Comparison of ENCODE assay signal across 8 mouse cellular contexts in genomic region chr4:155944271-155944670, GRCm38 (mm10). TPM values are rescaled to one million over a fixed set of nuclear protein-coding genes. Genes with fewer than 3 reads are reported as not detected.
DNase-seq lines count a peak whose midpoint lies in the region; ATAC-seq and TF ChIP-seq lines count a peak whose summit lies in the region.

No protein-coding gene starts in this region.

- H3K4me3 ChIP-seq in E14TG2a.4 (replicated peaks; ENCODE audit: low read length) = peak overlapping the region; percentile 96
- peak overlapping the region; percentile 98 for H3K4me3 ChIP-seq in forebrain, embryonic 15.5 days
- H3K4me3 ChIP-seq in limb, embryonic 10.5 days = peak overlapping the region; percentile 99

- TF ChIP-seq CTCF in E14TG2a.4 (conservative IDR thresholded peaks at IDR 0.05; ENCODE audit: low read length) = no peak

- peak overlapping the region; percentile 95 for H3K4me2 ChIP-seq in forebrain, embryonic 15.5 days (replicated peaks)

- WGBS in forebrain, embryonic 15.5 days = under 1% methylated on average over 17 of the region's 17 CpGs
- WGBS in limb, embryonic 10.5 days = 1% methylated on average over 17 of the region's 17 CpGs

- H3K27me3 ChIP-seq in E14TG2a.4 (ENCODE audit: insufficient read depth, low read length) = no peaks in the 10 kb centered on the region
- H3K27me3 ChIP-seq in forebrain, embryonic 15.5 days = no peaks in the 10 kb centered on the region
- H3K27me3 ChIP-seq in limb, embryonic 10.5 days (ENCODE audit: low read depth, poor library complexity, severe bottlenecking) = no peaks in the 10 kb centered on the region

- H3K36me3 ChIP-seq in E14TG2a.4 (ENCODE audit: insufficient read depth, low read length) = peaks cover 34% of the 10 kb centered on the region
- peaks cover 21% of the 10 kb centered on the region for H3K36me3 ChIP-seq in forebrain, embryonic 15.5 days
- peaks cover 36% of the 10 kb centered on the region for H3K36me3 ChIP-seq in limb, embryonic 10.5 days

- DNase-seq in adrenal gland, postnatal 10 days = peak; percentile 27
- DNase-seq in adrenal gland, postnatal 25 days = no peak
- peak; percentile 34 for DNase-seq in limb, embryonic 10.5 days (ENCODE audit: low spot score)
- DNase-seq in thymus, postnatal 10 days (ENCODE audit: low spot score in 2 of 2) = no peak
- no peak for DNase-seq in frontal cortex, postnatal 36 days (ENCODE audit: low spot score in 2 of 2)

- peak; percentile 23; the same call in 1 of the 2 replicates for ATAC-seq in forebrain, embryonic 15.5 days (replicated peaks)
- peak; percentile 48; the same call in 1 of the 2 replicates for ATAC-seq in monocyte, adult 5-6 weeks (replicated peaks; ENCODE audit: insufficient number of reproducible peaks, low FRiP score, low TSS enrichment, poor library complexity, severe bottlenecking)

- H3K4me1 ChIP-seq in E14TG2a.4 (replicated peaks; ENCODE audit: low read depth, low read length) = peaks cover 46% of the 10 kb centered on the region
- H3K4me1 ChIP-seq in forebrain, embryonic 15.5 days = peaks cover 34% of the 10 kb centered on the region
- H3K4me1 ChIP-seq in limb, embryonic 10.5 days = peaks cover 16% of the 10 kb centered on the region

- H3K9me3 ChIP-seq in E14TG2a.4 (ENCODE audit: low read length) = no peaks in the 10 kb centered on the region
- H3K9me3 ChIP-seq in forebrain, embryonic 15.5 days = no peaks in the 10 kb centered on the region
- no peaks in the 10 kb centered on the region for H3K9me3 ChIP-seq in limb, embryonic 10.5 days (replicated peaks)

- 0 out of 2 replicates have a peak overlapping the region, but pooled peaks have one; percentile 76 for H3K27ac ChIP-seq in forebrain, embryonic 15.5 days (replicated peaks)
- H3K27ac ChIP-seq in limb, embryonic 10.5 days = peak overlapping the region; percentile 95

- peak overlapping the region; percentile 91 for H3K9ac ChIP-seq in forebrain, embryonic 15.5 days (replicated peaks)

RNA-seq across cellular contexts. Expression of gene Ube2j2, which starts 0.6 kb away (rescaled TPM):
- total RNA-seq in adrenal gland, postnatal 10 days (2021) = 10 to 100 TPM; 72.3 to 73.4 TPM
- total RNA-seq in adrenal gland, postnatal 25 days (2021) = 71.7 and 76.6 TPM in 2 replicates
- 123 and 127 TPM in 2 replicates for polyA plus RNA-seq in forebrain, embryonic 15.5 days (2015; fragmentation: Nextera tagmentation; extraction: Ambion mirVana)
- 163 and 168 TPM in 2 replicates for polyA plus RNA-seq in limb, embryonic 10.5 days (2016; fragmentation: Nextera tagmentation; extraction: Ambion mirVana)
- total RNA-seq in monocyte, adult 5-6 weeks (2017) = 79.0 to 128 TPM (median 101 TPM) in 3 replicates

RNA-seq across cellular contexts. Expression of gene C1qtnf12, which starts 17.8 kb away (rescaled TPM):
- 100 to 1,000 TPM; 117 to 132 TPM for total RNA-seq in adrenal gland, postnatal 10 days (2021)
- 70.6 and 77.9 TPM in 2 replicates for total RNA-seq in adrenal gland, postnatal 25 days (2021)
- 7.4 and 9.0 TPM in 2 replicates for polyA plus RNA-seq in forebrain, embryonic 15.5 days (2015; fragmentation: Nextera tagmentation; extraction: Ambion mirVana)
- 23.4 and 24.5 TPM in 2 replicates for polyA plus RNA-seq in limb, embryonic 10.5 days (2016; fragmentation: Nextera tagmentation; extraction: Ambion mirVana)
- 0.85 to 1.4 TPM in 2 of 3 replicates, not detected in the other for total RNA-seq in monocyte, adult 5-6 weeks (2017)

RNA-seq across cellular contexts. Expression of gene B3galt6, which starts 48.2 kb away (rescaled TPM):
- total RNA-seq in adrenal gland, postnatal 10 days (2021) = 1 to 10 TPM; 5.7 to 6.1 TPM
- 6.6 and 9.7 TPM in 2 replicates for total RNA-seq in adrenal gland, postnatal 25 days (2021)
- polyA plus RNA-seq in forebrain, embryonic 15.5 days (2015; fragmentation: Nextera tagmentation; extraction: Ambion mirVana) = 27.8 and 30.2 TPM in 2 replicates
- polyA plus RNA-seq in limb, embryonic 10.5 days (2016; fragmentation: Nextera tagmentation; extraction: Ambion mirVana) = 13.3 and 14.8 TPM in 2 replicates
- 2.8 to 3.5 TPM (median 3.1 TPM) in 3 replicates for total RNA-seq in monocyte, adult 5-6 weeks (2017)

RNA-seq across cellular contexts. Expression of gene Sdf4, which starts 48.4 kb away (rescaled TPM):
- 100 to 1,000 TPM; 184 to 191 TPM for total RNA-seq in adrenal gland, postnatal 10 days (2021)
- 248 and 275 TPM in 2 replicates for total RNA-seq in adrenal gland, postnatal 25 days (2021)
- polyA plus RNA-seq in forebrain, embryonic 15.5 days (2015; fragmentation: Nextera tagmentation; extraction: Ambion mirVana) = 114 and 117 TPM in 2 replicates
- polyA plus RNA-seq in limb, embryonic 10.5 days (2016; fragmentation: Nextera tagmentation; extraction: Ambion mirVana) = 143 and 149 TPM in 2 replicates
- 300 to 351 TPM (median 344 TPM) in 3 replicates for total RNA-seq in monocyte, adult 5-6 weeks (2017)

RNA-seq across cellular contexts. Expression of gene Acap3, which starts 52.6 kb away (rescaled TPM):
- total RNA-seq in adrenal gland, postnatal 10 days (2021) = 10 to 100 TPM; 16.9 to 29.4 TPM
- 23.6 and 27.1 TPM in 2 replicates for total RNA-seq in adrenal gland, postnatal 25 days (2021)
- polyA plus RNA-seq in forebrain, embryonic 15.5 days (2015; fragmentation: Nextera tagmentation; extraction: Ambion mirVana) = 82.2 and 84.5 TPM in 2 replicates
- polyA plus RNA-seq in limb, embryonic 10.5 days (2016; fragmentation: Nextera tagmentation; extraction: Ambion mirVana) = 20.9 and 25.3 TPM in 2 replicates
- 17.2 to 19.3 TPM (median 17.3 TPM) in 3 replicates for total RNA-seq in monocyte, adult 5-6 weeks (2017)

Comparison
In these comparisons a context has a peak if more than half of its experiments do, and no peak if none do; other contexts are left out.
1. DNase-seq: peak in adrenal gland, postnatal 10 days (single experiment) and limb, embryonic 10.5 days (single experiment); none in adrenal gland, postnatal 25 days (single experiment), thymus, postnatal 10 days (0 of 2) and frontal cortex, postnatal 36 days (0 of 2).
2. RNA of gene C1qtnf12, which starts 17.8 kb away (total RNA-seq): 117 to 132 TPM in adrenal gland, postnatal 10 days and 70.6 to 77.9 TPM in adrenal gland, postnatal 25 days; 0.85 to 1.4 TPM in monocyte, adult 5-6 weeks; every median in the first group is over 10 times any median in the second.
3. Peak in every context shown above with its lines, with median percentiles within 50 percentile points of each other: H3K4me3 ChIP-seq.